Mouse (Mus musculus) G1E (cell line): Measurements from ENCODE around the gene Pprc1. TPM values are rescaled to one million over a fixed set of nuclear protein-coding genes. Genes with fewer than 3 reads are reported as not detected.

Experiments
- ATAC-seq: 2 replicates; pipeline ENCODE4 v1.8.0; 2016; ENCODE audit warnings: mild to moderate bottlenecking; ENCODE audit not compliant: insufficient number of reproducible peaks, poor library complexity, low FRiP score, severe bottlenecking; ENCODE audit errors: extremely low read depth
- DNase-seq: peaks from one replicate; pipeline ENCODE4 v3.0.0; 2012; ENCODE audit warnings: low spot score
- H3K27me3 ChIP-seq: 2 replicates; pipeline ENCODE4 v1.6.1; 2012; ENCODE audit warnings: mild to moderate bottlenecking, low read length, inconsistent platforms; ENCODE audit not compliant: insufficient read depth
- H3K36me3 ChIP-seq: replicated peaks from 2 replicates; pipeline ENCODE3; 2012; ENCODE audit warnings: mild to moderate bottlenecking, inconsistent platforms
- H3K4me1 ChIP-seq: 2 replicates; pipeline ENCODE4 v1.6.1; 2012; ENCODE audit warnings: low read depth, low read length, inconsistent platforms, mixed read lengths; ENCODE audit not compliant: insufficient read depth
- H3K4me3 ChIP-seq: 2 replicates; pipeline ENCODE4 v1.5.1; 2012; ENCODE audit warnings: low read depth, mild to moderate bottlenecking, inconsistent platforms, low read length, moderate library complexity, mixed read lengths
- H3K9me3 ChIP-seq: replicated peaks from 2 replicates; pipeline ENCODE4 v1.6.1; 2012; ENCODE audit warnings: inconsistent platforms
- CTCF ChIP-seq: IDR thresholded peaks from 2 replicates; pipeline ENCODE4 v1.5.1; 2012; ENCODE audit warnings: low read depth, low read length, inconsistent platforms, mixed read lengths
- GATA1 ChIP-seq: IDR thresholded peaks from 2 replicates; pipeline ENCODE4 v1.6.1; 2012; ENCODE audit warnings: borderline replicate concordance, low read length, inconsistent platforms, mixed read lengths
- GATA2 ChIP-seq: IDR thresholded peaks from 2 replicates; pipeline ENCODE4 v1.6.1; 2012; ENCODE audit warnings: low read depth, low read length, inconsistent platforms, borderline replicate concordance
- POLR2AphosphoS5 ChIP-seq: IDR thresholded peaks from 2 replicates; pipeline ENCODE4 v1.6.1; 2012; ENCODE audit warnings: low read depth, low read length, inconsistent platforms; ENCODE audit not compliant: insufficient replicate concordance
- TAL1 ChIP-seq: conservative IDR thresholded peaks from 2 replicates; pipeline ENCODE4 v1.6.1; 2012; ENCODE audit warnings: low read depth, low read length, inconsistent platforms, mixed read lengths
- polyA plus RNA-seq: library from polyadenylated mRNA; stranded (reverse); fragments of >175 nt; gene quantifications from 2 replicates; pipeline ENCODE4 v1.2.3, GENCODE M21; 2012
- total RNA-seq, 2 experiments: library from RNA; stranded (forward) in 1 of 2; stranded (reverse) in 1 of 2; fragments of 200-1000 nt in 1 of 2; fragments of >200 nt in 1 of 2; fragmentation: Nextera tagmentation in 1 of 2; gene quantifications; 2 replicates each; pipeline ENCODE4 v1.2.3; 2014 to 2017

The Pprc1 gene
- total and polyA plus RNA-seq, 3 experiments = 11.8 to 132 (median 73.3) TPM

GRCm38 (mm10) chr19:46055752-46056387 lies 11.2 kb downstream of the Pprc1 start:
- DNase-seq (peak; percentile 72), ATAC-seq (no peak)
- Histone ChIP-seq H3K4me3 (peak overlapping the region; percentile 99), H3K36me3 (peaks cover 19% of the 10 kb centered on the region), H3K4me1 (peaks cover 30% of the 10 kb centered on the region), H3K9me3 (peaks cover 3% of the 10 kb centered on the region; the same call in 1 of the 2 replicates), H3K27me3 (no peaks in the 10 kb centered on the region)
- peak; percentile 22; the same call in 1 of the 2 replicates for TF ChIP-seq CTCF
- TF ChIP-seq POLR2AphosphoS5 = no peak

GRCm38 (mm10) chr19:46056388-46056946 lies 11.8 kb downstream of the Pprc1 start:
- Histone ChIP-seq H3K27me3 (no peaks in the 10 kb centered on the region), H3K9me3 (peaks cover 3% of the 10 kb centered on the region; the same call in 1 of the 2 replicates), H3K4me1 (peaks cover 36% of the 10 kb centered on the region), H3K4me3 (peak overlapping the region; percentile 99), H3K36me3 (peaks cover 25% of the 10 kb centered on the region)
- peak; percentile 84 for ATAC-seq
- TF ChIP-seq TAL1 = no peak
- no peak for TF ChIP-seq POLR2AphosphoS5
- TF ChIP-seq CTCF = no peak
- TF ChIP-seq GATA1 = no peak
- no peak for TF ChIP-seq GATA2
- DNase-seq = peak; percentile 80

GRCm38 (mm10) chr19:46056947-46057607 lies 12.4 kb downstream of the Pprc1 start:
- ATAC-seq = peak; percentile 22
- Histone ChIP-seq H3K36me3 (peaks cover 31% of the 10 kb centered on the region), H3K4me1 (peaks cover 40% of the 10 kb centered on the region)

GRCm38 (mm10) chr19:46058466-46058865 lies 13.8 kb downstream of the Pprc1 start:
- peaks cover 45% of the 10 kb centered on the region for H3K36me3 ChIP-seq
- H3K4me1 ChIP-seq = peaks cover 54% of the 10 kb centered on the region
- no peaks in the 10 kb centered on the region; the same call in 1 of the 2 replicates for H3K27me3 ChIP-seq
- DNase-seq = no peak
- H3K4me3 ChIP-seq = peak overlapping the region; percentile 42; the same call in 1 of the 2 replicates
- no peak for ATAC-seq
- H3K9me3 ChIP-seq = peaks cover 3% of the 10 kb centered on the region; the same call in 1 of the 2 replicates
- TF ChIP-seq GATA1 (no peak), POLR2AphosphoS5 (no peak), CTCF (no peak), GATA2 (no peak), TAL1 (no peak)

More at GRCm38 (mm10) chr19:46056947-46057607, 12.4 kb downstream of the Pprc1 start:
- peak overlapping the region; percentile 99 for H3K4me3 ChIP-seq
- peak; percentile 81 for DNase-seq
- no peaks in the 10 kb centered on the region for H3K27me3 ChIP-seq
- no peak for TF ChIP-seq CTCF
- no peak for TF ChIP-seq GATA1
- TF ChIP-seq TAL1 = no peak
- no peak for TF ChIP-seq POLR2AphosphoS5
- TF ChIP-seq GATA2 = no peak
- H3K9me3 ChIP-seq = peaks cover 3% of the 10 kb centered on the region; the same call in 1 of the 2 replicates

GRCm38 (mm10) chr19:46060845-46061244 lies 16.2 kb downstream of the Pprc1 start:
- H3K27me3 ChIP-seq = no peaks in the 10 kb centered on the region; the same call in 1 of the 2 replicates
- TF ChIP-seq TAL1 (no peak; the same call in 1 of the 2 replicates), GATA2 (no peak), POLR2AphosphoS5 (no peak), CTCF (no peak), GATA1 (no peak)
- no peak overlapping the region; the same call in 1 of the 2 replicates for H3K4me3 ChIP-seq
- ATAC-seq (0 out of 2 replicates have a peak, but pooled peaks have one; percentile 3), DNase-seq (peak; percentile 51)
- peaks cover 69% of the 10 kb centered on the region for H3K36me3 ChIP-seq
- peaks cover 68% of the 10 kb centered on the region for H3K4me1 ChIP-seq
- peaks cover 3% of the 10 kb centered on the region; the same call in 1 of the 2 replicates for H3K9me3 ChIP-seq

- Histone ChIP-seq H3K4me3 (no peak overlapping the region), H3K27me3 (no peaks in the 10 kb centered on the region), H3K4me1 (peaks cover 47% of the 10 kb centered on the region), H3K9me3 (no peaks in the 10 kb centered on the region), H3K36me3 (peaks cover 99% of the 10 kb centered on the region)
- TF ChIP-seq POLR2AphosphoS5 (no peak), GATA2 (no peak), CTCF (no peak), TAL1 (no peak), GATA1 (no peak)
- DNase-seq (no peak), ATAC-seq (no peak)
These were observed 23.4 kb downstream of the Pprc1 start for GRCm38 (mm10) chr19:46068054-46068453.
